Mouse (Mus musculus) heart, embryonic 11.5 days (tissue): ENCODE data around the gene Clrn3. TPM values are rescaled to one million over a fixed set of nuclear protein-coding genes. Genes with fewer than 3 reads are reported as not detected.
"Not testable (repeated sequence)": the region's sequence is repeated elsewhere in the genome, so short reads cannot be mapped to it uniquely, and the experiment has no call there.

Source experiments
- ATAC-seq: fragments of 200-750 bp; cut with Nextera tagmentation; replicated peaks from 2 replicates; pipeline ENCODE4 v1.8.0; 2017; ENCODE audit warnings: moderate library complexity; ENCODE audit not compliant: insufficient number of reproducible peaks, low FRiP score, low TSS enrichment
- H3K27ac ChIP-seq: fragments of 300-500 bp; sonication (generic); 2 replicates; pipeline ENCODE4 v1.5.1; 2014; ENCODE audit warnings: mild to moderate bottlenecking, low read depth, low read length
- H3K27me3 ChIP-seq: fragments of 300-500 bp; sonication (generic); 2 replicates; pipeline ENCODE4 v1.6.1; 2014; ENCODE audit warnings: mild to moderate bottlenecking, low read length, mixed read lengths; ENCODE audit not compliant: control insufficient read depth, insufficient read depth
- H3K36me3 ChIP-seq: fragments of 300-500 bp; sonication (generic); 2 replicates; pipeline ENCODE4 v1.6.1; 2014; ENCODE audit warnings: mild to moderate bottlenecking, low read length, moderate library complexity, mixed read lengths; ENCODE audit not compliant: control insufficient read depth, insufficient read depth
- H3K4me1 ChIP-seq: fragments of 300-500 bp; sonication (generic); 2 replicates; pipeline ENCODE4 v1.6.1; 2014; ENCODE audit warnings: low read length; ENCODE audit not compliant: control insufficient read depth, insufficient read depth
- H3K4me2 ChIP-seq: fragments of 300-500 bp; sonication (generic); 2 replicates; pipeline ENCODE4 v1.6.1; 2014; ENCODE audit warnings: mild to moderate bottlenecking, moderate library complexity
- H3K4me3 ChIP-seq: fragments of 300-500 bp; sonication (generic); 2 replicates; pipeline ENCODE4 v1.5.1; 2014; ENCODE audit warnings: low read depth, low read length
- H3K9ac ChIP-seq: fragments of 300-500 bp; sonication (generic); 2 replicates; pipeline ENCODE4 v1.6.1; 2014; ENCODE audit warnings: mild to moderate bottlenecking, low read depth, low read length, moderate library complexity
- H3K9me3 ChIP-seq: fragments of 300-500 bp; sonication (generic); replicated peaks from 2 replicates; pipeline ENCODE4 v1.6.1; 2016; ENCODE audit warnings: low read length; ENCODE audit not compliant: control insufficient read depth
- WGBS: fragments of 180-500 bp; shearing (Covaris S2); extraction: QIAGEN DNeasy Blood & Tissue Kit; methylation state at CpG from one replicate; pipeline ENCODE4 v1.1.7; 2014; ENCODE audit not compliant: insufficient replicate concordance; 5-methylcytosine and 5-hydroxymethylcytosine counted together
- polyA plus RNA-seq: library from polyadenylated mRNA; unstranded; fragments of >200 nt; fragmentation: Nextera tagmentation; extraction: Ambion mirVana; gene quantifications from 2 replicates; pipeline ENCODE4 v1.2.1, GENCODE M21; 2014

Clrn3 gene
- not detected in 2 replicates for polyA plus RNA-seq

GRCm38 (mm10) chr7:135528515-135528914, at the start of gene Clrn3:
TSS of gene Clrn3 (minus strand) at chr7:135528654.
- H3K4me1 ChIP-seq = no peaks in the 10 kb centered on the region
- H3K4me2 ChIP-seq = no peak within 1 kb of the TSS
- no peak for ATAC-seq
- H3K27ac ChIP-seq = no peak within 1 kb of the TSS
- H3K9me3 ChIP-seq = no peaks in the 10 kb centered on the region
- no peak within 1 kb of the TSS for H3K4me3 ChIP-seq
- WGBS = 80% methylated on average over 7 of the region's 7 CpGs
- H3K9ac ChIP-seq = no peak within 1 kb of the TSS
- H3K27me3 ChIP-seq = no peaks in the 10 kb centered on the region
- H3K36me3 ChIP-seq = no peaks in the 10 kb centered on the region

- WGBS = 73% methylated on average over 3 of the region's 3 CpGs
- no peak for ATAC-seq
- H3K27me3 ChIP-seq = 0 out of 2 replicates have a peak, but pooled peaks cover 2% of the 10 kb centered on the region
- H3K36me3 ChIP-seq = no peaks in the 10 kb centered on the region
- no peak overlapping the region for H3K4me2 ChIP-seq
- no peaks in the 10 kb centered on the region for H3K9me3 ChIP-seq
- H3K27ac ChIP-seq = no peak overlapping the region
- H3K4me3 ChIP-seq = no peak overlapping the region
- no peaks in the 10 kb centered on the region for H3K4me1 ChIP-seq
- H3K9ac ChIP-seq = no peak overlapping the region
Measured at GRCm38 (mm10) chr7:135576329-135576728, 47.9 kb upstream of the Clrn3 start.

DNA sequence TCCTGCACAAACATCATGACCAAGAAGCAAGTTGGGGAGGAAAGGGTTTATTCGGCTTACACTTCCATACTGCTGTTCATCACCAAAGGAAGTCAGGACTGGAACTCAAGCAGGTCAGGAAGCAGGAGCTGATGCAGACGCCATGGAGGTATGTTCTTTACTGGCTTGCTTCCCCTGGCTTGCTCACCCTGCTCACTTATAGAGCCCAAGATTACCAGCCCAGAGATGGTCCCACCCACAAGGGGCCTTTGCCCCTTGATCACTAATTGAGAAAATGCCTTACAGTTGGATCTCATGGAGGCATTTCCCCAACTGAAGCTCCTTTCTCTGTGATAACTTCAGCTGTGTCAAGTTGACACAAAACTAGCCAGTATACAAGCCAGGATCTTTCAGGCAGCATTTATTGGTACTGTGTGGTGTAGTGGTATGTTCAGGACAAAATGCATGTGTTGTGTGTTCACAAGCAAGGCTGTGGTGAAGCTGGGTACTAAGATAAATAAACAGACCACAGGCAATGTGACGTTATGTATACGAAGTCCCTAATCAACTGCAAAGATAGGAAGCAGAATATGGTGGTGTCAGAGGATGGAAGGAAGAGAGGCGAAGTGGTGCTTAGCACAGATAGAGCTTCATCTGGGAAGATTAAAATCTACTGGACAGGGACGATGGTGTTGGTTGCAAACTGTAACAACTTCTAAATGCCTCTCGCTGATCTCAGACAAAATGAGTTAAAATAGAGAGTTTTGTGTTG, 47.0 kb upstream of the Clrn3 start:
- WGBS = 40% methylated on average over 6 of the region's 7 CpGs
- H3K27me3 ChIP-seq, H3K4me2 ChIP-seq, H3K4me3 ChIP-seq, H3K9ac ChIP-seq, H3K27ac ChIP-seq, H3K9me3 ChIP-seq, H3K4me1 ChIP-seq, ATAC-seq, H3K36me3 ChIP-seq: not testable (repeated sequence)

DNA sequence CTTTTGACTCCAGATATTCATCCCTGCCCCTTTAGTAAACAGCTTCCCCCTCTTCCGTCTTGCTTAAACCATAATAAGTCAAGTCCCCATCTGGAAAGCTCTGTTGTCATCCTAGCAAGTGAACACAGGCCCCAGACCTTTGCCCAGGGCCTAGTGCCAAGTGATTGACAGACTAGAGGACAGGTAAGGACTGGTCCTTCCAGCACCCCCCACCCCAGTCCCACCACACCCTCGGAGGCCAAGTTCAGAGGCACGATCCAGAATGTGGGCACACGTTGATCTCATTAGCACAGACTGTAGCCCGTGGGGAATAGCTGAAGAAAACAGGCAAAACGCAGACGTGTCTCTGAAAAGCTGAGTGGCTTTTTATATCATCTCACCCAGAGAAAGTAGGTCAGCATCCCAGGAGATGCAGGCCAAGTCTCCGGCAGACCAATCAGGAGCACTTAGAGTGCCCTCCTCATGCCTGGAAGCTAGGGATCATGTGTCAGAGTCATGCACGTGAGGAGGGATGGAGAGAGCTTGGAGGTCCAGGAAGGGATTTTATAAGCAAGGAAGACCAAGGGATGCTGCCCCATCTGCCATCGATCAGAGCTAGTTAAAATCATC, 43.6 kb upstream of the Clrn3 start:
- WGBS = 63% methylated on average over 10 of the region's 10 CpGs
- Histone ChIP-seq H3K4me1 (no peaks in the 10 kb centered on the region), H3K9ac (no peak overlapping the region), H3K4me2 (no peak overlapping the region), H3K27me3 (no peaks in the 10 kb centered on the region), H3K4me3 (no peak overlapping the region), H3K9me3 (no peaks in the 10 kb centered on the region), H3K27ac (no peak overlapping the region), H3K36me3 (no peaks in the 10 kb centered on the region)
- no peak for ATAC-seq

DNA sequence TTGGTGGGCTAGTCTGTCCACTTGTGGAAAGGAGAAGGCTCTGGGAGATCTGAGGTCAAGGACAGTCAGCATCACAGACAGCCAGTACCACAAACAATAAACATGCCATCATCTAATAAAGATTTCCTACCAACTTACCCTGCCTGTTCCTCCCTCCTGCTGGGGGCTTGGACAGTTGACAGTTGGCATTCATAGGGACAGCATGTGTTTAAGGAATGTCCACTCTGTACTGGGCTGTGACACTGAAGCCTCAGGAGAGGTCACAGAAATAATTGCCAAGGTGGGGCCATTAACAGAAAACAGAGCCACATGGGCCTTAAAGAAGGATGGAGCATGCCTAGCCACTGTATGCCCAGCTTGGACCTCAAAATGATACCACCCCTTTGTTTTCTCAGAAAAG, 42.9 kb upstream of the Clrn3 start:
- H3K27ac ChIP-seq = no peak overlapping the region
- H3K9me3 ChIP-seq = no peaks in the 10 kb centered on the region
- no peak overlapping the region for H3K9ac ChIP-seq
- no peak overlapping the region for H3K4me2 ChIP-seq
- no peaks in the 10 kb centered on the region for H3K27me3 ChIP-seq
- ATAC-seq = no peak
- no peak overlapping the region for H3K4me3 ChIP-seq
- no peaks in the 10 kb centered on the region for H3K36me3 ChIP-seq
- no peaks in the 10 kb centered on the region for H3K4me1 ChIP-seq

GRCm38 (mm10) chr7:135568550-135568949, 40.1 kb upstream of the Clrn3 start:
- H3K4me1 ChIP-seq = no peaks in the 10 kb centered on the region
- no peak overlapping the region for H3K27ac ChIP-seq
- no peaks in the 10 kb centered on the region for H3K36me3 ChIP-seq
- no peak for ATAC-seq
- H3K27me3 ChIP-seq = no peaks in the 10 kb centered on the region
- 62% methylated on average over 2 of the region's 2 CpGs for WGBS
- H3K9ac ChIP-seq = no peak overlapping the region
- no peaks in the 10 kb centered on the region for H3K9me3 ChIP-seq
- no peak overlapping the region for H3K4me2 ChIP-seq
- no peak overlapping the region for H3K4me3 ChIP-seq

DNA sequence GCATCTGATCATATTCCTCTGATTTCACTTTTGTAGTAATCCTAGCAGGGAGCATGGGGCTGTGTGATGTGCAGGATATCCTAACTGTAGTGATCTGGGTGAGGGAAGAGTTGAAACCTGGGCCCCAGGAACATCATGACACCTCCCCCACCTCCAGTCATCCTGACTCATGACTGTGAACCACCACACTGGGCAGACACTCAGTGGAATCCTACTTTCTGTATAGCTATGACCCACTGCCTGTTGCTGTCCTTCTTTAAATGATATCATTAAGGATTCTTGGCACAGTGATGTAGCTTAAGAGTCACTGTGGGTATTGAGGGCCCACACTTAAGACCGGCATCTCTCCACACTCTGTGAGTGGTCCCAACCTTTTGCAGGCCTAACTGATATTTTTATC, 39.1 kb upstream of the Clrn3 start:
- H3K9me3 ChIP-seq = no peaks in the 10 kb centered on the region

DNA sequence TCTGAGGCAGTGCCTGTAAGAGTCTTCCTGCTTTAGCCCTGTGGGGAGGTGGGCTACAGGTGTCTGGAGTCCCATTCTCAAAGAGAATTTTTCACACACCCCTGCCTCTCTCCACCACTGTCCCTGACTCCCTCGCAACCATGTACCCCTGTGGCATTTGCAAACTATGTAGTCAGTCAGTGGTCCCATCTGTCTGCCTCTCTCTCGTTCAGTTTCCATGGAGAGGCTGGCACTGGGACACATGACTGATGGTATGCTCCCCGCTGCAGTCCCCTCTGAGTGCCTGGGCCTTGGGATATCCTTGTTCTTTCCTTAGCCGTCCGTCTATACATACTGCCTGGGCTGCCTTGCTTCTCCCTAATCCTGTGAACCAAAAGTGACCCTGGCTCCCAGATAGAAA, 37.6 kb upstream of the Clrn3 start:
- Histone ChIP-seq H3K9ac (no peak overlapping the region), H3K4me3 (no peak overlapping the region), H3K4me1 (no peaks in the 10 kb centered on the region), H3K27ac (no peak overlapping the region), H3K27me3 (no peaks in the 10 kb centered on the region), H3K4me2 (no peak overlapping the region), H3K36me3 (no peaks in the 10 kb centered on the region), H3K9me3 (no peaks in the 10 kb centered on the region)
- ATAC-seq = no peak
- WGBS = 72% methylated on average over 5 of the region's 5 CpGs

More for the DNA sequence above, 39.1 kb upstream of the Clrn3 start:
- Histone ChIP-seq H3K36me3 (no peaks in the 10 kb centered on the region), H3K4me1 (no peaks in the 10 kb centered on the region), H3K4me2 (no peak overlapping the region), H3K4me3 (no peak overlapping the region), H3K9ac (no peak overlapping the region), H3K27ac (no peak overlapping the region), H3K27me3 (no peaks in the 10 kb centered on the region)
- 45% methylated on average over 1 of the region's 1 CpGs for WGBS
- no peak for ATAC-seq

DNA sequence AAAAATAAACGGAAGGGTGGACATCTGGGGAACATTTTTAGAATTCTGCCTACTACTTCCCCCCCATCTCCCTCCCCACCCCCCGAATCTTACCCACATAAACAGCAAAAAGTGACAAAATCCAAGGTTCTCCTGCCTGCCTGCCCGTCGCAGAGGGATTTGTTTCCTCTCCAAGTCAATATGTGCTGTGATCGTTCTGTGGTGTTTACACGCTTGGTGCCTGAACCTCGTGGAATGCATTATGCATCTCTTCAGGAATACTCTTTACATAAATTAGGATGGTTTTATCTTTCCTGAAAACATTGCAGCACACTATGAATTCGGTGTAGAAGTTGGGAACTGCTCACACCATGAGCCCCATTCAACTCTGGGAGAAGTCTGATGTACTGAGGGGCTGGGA, 35.6 kb upstream of the Clrn3 start:
- no peak overlapping the region for H3K9ac ChIP-seq
- no peaks in the 10 kb centered on the region for H3K9me3 ChIP-seq
- no peak overlapping the region for H3K4me2 ChIP-seq
- WGBS = 77% methylated on average over 8 of the region's 8 CpGs
- no peak for ATAC-seq
- H3K4me1 ChIP-seq = no peaks in the 10 kb centered on the region
- H3K36me3 ChIP-seq = no peaks in the 10 kb centered on the region
- no peak overlapping the region for H3K27ac ChIP-seq
- no peak overlapping the region for H3K4me3 ChIP-seq
- no peaks in the 10 kb centered on the region for H3K27me3 ChIP-seq
